Mouse (Mus musculus) kidney, embryonic 16.5 days (tissue): ENCODE data around the gene Dydc2. TPM values are rescaled to one million over a fixed set of nuclear protein-coding genes. Genes with fewer than 3 reads are reported as not detected.

Source experiments
- ATAC-seq: fragments of 200-750 bp; cut with Nextera tagmentation; 2 replicates; pipeline ENCODE4 v1.8.0; 2017; ENCODE audit warnings: moderate TSS enrichment; ENCODE audit not compliant: low FRiP score, low TSS enrichment
- H3K27ac ChIP-seq: fragments of 300-500 bp; sonication (generic); 2 replicates; pipeline ENCODE4 v1.5.1; 2014; ENCODE audit warnings: low read length
- H3K27me3 ChIP-seq: fragments of 300-500 bp; sonication (generic); 2 replicates; pipeline ENCODE4 v1.6.1; 2014; ENCODE audit warnings: low read length, control low read depth, mixed read lengths; ENCODE audit not compliant: insufficient read depth
- H3K36me3 ChIP-seq: fragments of 300-500 bp; sonication (generic); 2 replicates; pipeline ENCODE4 v1.6.1; 2014; ENCODE audit warnings: low read length, control low read depth, mixed read lengths; ENCODE audit not compliant: insufficient read depth
- H3K4me1 ChIP-seq: fragments of 300-500 bp; sonication (generic); 2 replicates; pipeline ENCODE4 v1.6.1; 2014; ENCODE audit warnings: low read length, control low read depth, mixed read lengths; ENCODE audit not compliant: insufficient read depth
- H3K4me2 ChIP-seq: fragments of 300-500 bp; sonication (generic); replicated peaks from 2 replicates; pipeline ENCODE4 v1.6.1; 2014; ENCODE audit warnings: low read depth, low read length
- H3K4me3 ChIP-seq: fragments of 300-500 bp; sonication (generic); 2 replicates; pipeline ENCODE4 v1.5.1; 2014; ENCODE audit warnings: mild to moderate bottlenecking, low read length
- H3K9ac ChIP-seq: fragments of 300-500 bp; sonication (generic); replicated peaks from 2 replicates; pipeline ENCODE4 v1.6.1; 2014; ENCODE audit warnings: low read length
- H3K9me3 ChIP-seq: fragments of 300-500 bp; sonication (generic); 2 replicates; pipeline ENCODE4 v1.6.1; 2016; ENCODE audit warnings: low read length, control low read depth
- WGBS: fragments of 180-500 bp; shearing (Covaris S2); extraction: QIAGEN DNeasy Blood & Tissue Kit; methylation state at CpG from one replicate; pipeline ENCODE4 v1.1.7; 2014; 5-methylcytosine and 5-hydroxymethylcytosine counted together
- polyA plus RNA-seq: library from polyadenylated mRNA; unstranded; fragments of >200 nt; fragmentation: Nextera tagmentation; extraction: Ambion mirVana; gene quantifications from 2 replicates; pipeline ENCODE4 v1.2.1, GENCODE M21; 2015

Gene Dydc2
- polyA plus RNA-seq, 1 experiment from 2014 or later: not detected

DNA sequence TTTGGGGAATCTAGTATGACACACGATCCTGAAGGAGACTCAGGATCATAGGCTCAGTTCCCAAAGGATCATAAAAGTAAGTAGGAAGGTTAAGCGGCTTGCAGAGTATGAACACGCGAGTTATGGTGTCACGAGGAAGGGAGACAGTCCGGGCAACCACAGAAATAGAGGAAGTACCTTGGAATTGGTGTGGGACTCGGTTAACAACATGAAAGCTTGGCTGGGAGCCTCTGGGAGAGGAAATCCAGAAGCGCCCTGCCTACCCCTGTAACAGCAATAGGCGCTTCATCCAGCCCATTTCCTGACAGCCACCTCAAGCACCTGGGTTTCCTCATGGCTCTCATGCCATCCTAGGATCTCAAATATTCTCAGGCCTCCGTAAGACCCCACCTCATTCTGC is 62.7 kb downstream of the Dydc2 start:
- ATAC-seq: no peak
- Histone ChIP-seq H3K27ac (peak overlapping the region; percentile 67), H3K4me2 (no peak overlapping the region)

DNA sequence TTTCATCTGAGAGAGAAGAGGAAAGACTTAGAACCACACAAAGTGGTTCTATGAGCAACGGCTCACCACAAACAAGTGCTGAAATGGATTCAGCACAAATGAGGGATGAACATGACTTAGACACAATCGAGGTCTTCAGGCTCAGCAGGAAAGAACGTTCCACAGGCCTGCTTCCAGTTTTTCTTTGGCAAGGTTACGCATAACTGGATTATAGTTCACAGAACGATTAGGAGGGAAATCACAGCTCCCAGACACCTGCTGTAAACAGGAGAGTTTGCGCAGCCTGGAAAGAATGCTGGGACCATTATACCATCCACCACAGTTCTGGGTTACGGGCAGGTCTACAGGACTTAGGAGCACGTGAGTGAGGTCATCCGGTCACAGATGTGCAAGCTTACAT is 63.3 kb downstream of the Dydc2 start:
- Histone ChIP-seq H3K9me3 (no peaks in the 10 kb centered on the region), H3K4me2 (no peak overlapping the region), H3K27me3 (no peaks in the 10 kb centered on the region), H3K9ac (no peak overlapping the region), H3K36me3 (peaks cover 6% of the 10 kb centered on the region; the same call in 1 of the 2 replicates), H3K4me1 (peaks cover 53% of the 10 kb centered on the region), H3K27ac (peak overlapping the region; percentile 59; the same call in 1 of the 2 replicates), H3K4me3 (no peak overlapping the region)
- no peak for ATAC-seq
- 77% methylated on average over 9 of the region's 9 CpGs for WGBS

More for the DNA sequence above, 62.7 kb downstream of the Dydc2 start:
- H3K27me3 ChIP-seq: no peaks in the 10 kb centered on the region
- H3K4me3 ChIP-seq: no peak overlapping the region
- H3K9me3 ChIP-seq: no peaks in the 10 kb centered on the region
- H3K4me1 ChIP-seq: peaks cover 56% of the 10 kb centered on the region
- 0 out of 2 replicates have a peak, but pooled peaks cover 2% of the 10 kb centered on the region for H3K36me3 ChIP-seq
- WGBS: 68% methylated on average over 10 of the region's 10 CpGs
- H3K9ac ChIP-seq: no peak overlapping the region

DNA sequence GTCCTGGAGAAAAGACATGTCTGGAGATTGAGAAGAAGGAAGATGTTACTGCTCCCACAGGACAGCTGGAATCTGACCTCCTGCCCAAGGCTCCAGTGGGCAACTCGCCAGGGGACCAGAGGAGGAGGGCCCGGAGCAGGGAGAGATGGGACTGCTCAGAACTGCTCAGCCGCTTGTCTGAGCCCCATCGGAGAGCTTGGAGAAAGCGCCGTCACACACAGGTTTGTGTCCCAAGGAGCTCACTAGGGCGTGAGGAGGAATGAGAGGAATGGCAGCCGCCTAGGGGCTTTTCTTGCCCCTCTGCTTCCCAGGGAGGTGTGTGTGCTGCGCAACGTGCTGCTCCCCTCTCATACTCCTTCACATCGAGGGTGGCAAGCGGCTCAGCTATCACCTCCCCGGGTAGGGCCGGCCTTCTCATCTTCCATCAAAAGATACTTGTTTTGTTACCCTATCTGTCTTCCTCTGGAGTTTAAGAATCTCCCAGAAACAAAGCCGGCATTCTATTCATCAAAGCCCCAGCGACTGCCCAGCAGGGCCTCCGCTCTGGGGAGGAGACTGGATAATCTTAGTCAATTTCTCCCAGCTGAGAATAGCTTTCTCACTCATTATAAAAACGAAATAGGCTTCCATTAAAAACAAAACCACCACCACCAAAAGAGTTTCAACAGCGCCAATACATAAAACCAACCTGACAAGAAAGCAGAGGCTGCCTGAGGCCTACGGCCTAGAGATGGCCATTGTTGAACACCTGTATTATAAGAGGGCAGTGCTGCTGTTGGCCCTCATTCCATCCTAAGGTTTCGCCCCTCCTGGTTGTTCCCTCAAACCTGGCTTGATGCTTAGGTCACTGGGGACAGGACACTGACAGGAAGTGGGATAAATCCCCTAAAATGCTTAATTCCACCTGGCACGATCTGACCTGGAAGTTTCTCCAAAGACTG is 64.5 kb downstream of the Dydc2 start:
- Histone ChIP-seq H3K9me3 (no peaks in the 10 kb centered on the region), H3K4me2 (peak overlapping the region; percentile 45), H3K9ac (peak overlapping the region; percentile 54), H3K27ac (peak overlapping the region; percentile 89), H3K4me3 (peak overlapping the region; percentile 32), H3K27me3 (no peaks in the 10 kb centered on the region), H3K4me1 (peaks cover 53% of the 10 kb centered on the region), H3K36me3 (peaks cover 6% of the 10 kb centered on the region; the same call in 1 of the 2 replicates)
- WGBS: 26% methylated on average over 22 of the region's 22 CpGs
- ATAC-seq: 0 out of 2 replicates have a peak, but pooled peaks have one; percentile 23

DNA sequence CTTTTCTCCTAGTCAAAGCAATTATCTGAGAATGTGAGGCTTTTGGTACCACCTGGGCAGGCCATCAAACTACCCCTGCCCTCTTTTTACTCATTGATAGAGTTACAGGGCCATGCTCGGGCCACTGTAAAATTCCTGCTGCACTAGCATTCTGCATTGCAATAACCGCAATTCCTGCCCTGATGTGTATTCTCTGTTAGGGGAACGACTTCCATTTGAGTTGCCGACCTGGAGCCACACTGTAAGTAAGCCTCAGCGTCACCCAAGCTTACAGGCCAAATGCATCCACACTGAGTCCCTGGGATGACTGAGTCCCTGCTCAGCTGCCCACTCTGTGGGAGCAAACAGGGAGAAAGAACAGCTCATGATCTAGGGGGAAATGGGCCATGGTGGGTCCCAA is 67.4 kb downstream of the Dydc2 start:
- Histone ChIP-seq H3K9ac (no peak overlapping the region), H3K36me3 (peaks cover 25% of the 10 kb centered on the region), H3K9me3 (no peaks in the 10 kb centered on the region), H3K4me1 (peaks cover 31% of the 10 kb centered on the region), H3K4me3 (no peak overlapping the region), H3K27me3 (no peaks in the 10 kb centered on the region), H3K4me2 (no peak overlapping the region), H3K27ac (no peak overlapping the region)
- 78% methylated on average over 5 of the region's 5 CpGs for WGBS
- no peak for ATAC-seq

DNA sequence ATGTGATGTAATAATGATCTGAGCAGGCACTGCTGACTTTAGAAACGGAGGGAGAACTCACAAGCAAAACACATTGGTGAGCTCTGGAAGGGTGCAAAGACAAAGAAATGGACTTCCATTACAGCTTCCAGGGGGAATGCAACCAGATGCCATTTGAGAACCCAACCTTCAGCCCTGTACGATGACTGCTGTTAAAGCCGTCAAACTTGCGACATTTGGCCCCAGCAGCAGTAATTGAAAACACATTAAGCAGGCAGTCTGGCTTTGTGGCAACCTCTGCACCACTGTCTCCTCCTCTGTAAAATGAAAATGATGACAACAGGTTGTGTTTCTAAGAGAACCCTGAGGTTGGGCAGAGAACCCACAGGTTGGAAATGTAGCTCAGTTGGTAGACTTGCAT is 68.2 kb downstream of the Dydc2 start:
- H3K4me3 ChIP-seq: no peak overlapping the region
- WGBS: 48% methylated on average over 4 of the region's 4 CpGs
- no peaks in the 10 kb centered on the region for H3K27me3 ChIP-seq
- H3K4me1 ChIP-seq: peaks cover 24% of the 10 kb centered on the region
- H3K4me2 ChIP-seq: no peak overlapping the region
- no peak overlapping the region for H3K27ac ChIP-seq
- no peak overlapping the region for H3K9ac ChIP-seq
- no peak for ATAC-seq
- no peaks in the 10 kb centered on the region for H3K9me3 ChIP-seq
- H3K36me3 ChIP-seq: peaks cover 27% of the 10 kb centered on the region

DNA sequence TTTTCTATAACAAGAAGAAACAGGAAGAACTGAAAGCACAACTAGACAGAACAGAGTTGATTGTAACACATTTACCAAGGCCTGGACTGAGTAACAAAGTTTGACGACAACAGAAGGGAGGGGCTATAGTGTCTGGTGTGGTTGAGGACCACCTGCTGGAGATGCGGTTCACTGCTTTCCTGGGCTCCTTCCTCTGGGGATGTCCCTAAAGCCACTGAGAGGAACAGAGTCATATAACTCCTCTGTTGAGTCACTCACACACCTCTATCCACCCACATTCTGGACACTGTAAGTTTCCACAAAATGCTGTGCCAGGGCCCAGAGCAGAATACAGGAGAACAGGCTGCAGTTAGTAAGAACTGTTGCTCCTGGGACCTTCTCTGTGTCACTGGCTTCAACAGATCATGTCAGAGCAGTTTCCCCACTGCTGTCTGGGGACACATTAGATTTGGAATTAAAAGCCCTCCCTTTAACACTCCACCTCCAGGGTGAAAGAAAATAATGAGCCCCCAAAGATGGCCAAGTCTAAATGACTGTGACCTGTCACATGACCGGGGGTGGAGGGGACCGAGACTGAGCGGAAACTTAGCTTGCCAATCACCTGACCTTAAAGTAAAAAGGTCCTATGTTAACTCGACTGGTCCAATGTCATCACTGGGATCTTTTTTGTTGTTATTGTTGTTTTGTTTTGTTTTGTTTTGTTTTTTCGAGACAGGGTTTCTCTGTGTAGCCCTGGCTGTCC is 68.9 kb downstream of the Dydc2 start:
- Histone ChIP-seq H3K9ac (no peak overlapping the region), H3K9me3 (no peaks in the 10 kb centered on the region), H3K4me1 (peaks cover 20% of the 10 kb centered on the region), H3K4me3 (no peak overlapping the region), H3K27me3 (no peaks in the 10 kb centered on the region), H3K36me3 (peaks cover 27% of the 10 kb centered on the region), H3K27ac (peak overlapping the region; percentile 38; the same call in 1 of the 2 replicates), H3K4me2 (no peak overlapping the region)
- ATAC-seq: peak; percentile 47; the same call in 1 of the 2 replicates
- 60% methylated on average over 7 of the region's 7 CpGs for WGBS

Other genes starting within 250 kb of the Dydc2 start
- gene Sh2d4b, start 175.9 kb downstream of the Dydc2 start, polyA plus RNA-seq: 0.81 and 0.99 TPM in 2 replicates
- 138 and 144 TPM in 2 replicates for gene Tspan14, start 102.4 kb downstream of the Dydc2 start, polyA plus RNA-seq
- 109 and 111 TPM in 2 replicates for gene Fam213a, start 55.4 kb downstream of the Dydc2 start, polyA plus RNA-seq
- not detected in 2 replicates for gene Dydc1, start 3.7 kb upstream of the Dydc2 start, polyA plus RNA-seq
- gene Mat1a, start 35.8 kb upstream of the Dydc2 start, polyA plus RNA-seq: 0.36 and 0.54 TPM in 2 replicates
- gene Sftpa1, start 62.6 kb upstream of the Dydc2 start, polyA plus RNA-seq: 3.9 TPM in 1 of 2 replicates, not detected in the other
- 0.19 TPM in 1 of 2 replicates, not detected in the other for gene Mbl1, start 82.2 kb upstream of the Dydc2 start, polyA plus RNA-seq
- 0.16 and 0.45 TPM in 2 replicates for gene Sftpd, start 115.9 kb upstream of the Dydc2 start, polyA plus RNA-seq
- not detected in 2 replicates for gene Gm2832, start 209.6 kb upstream of the Dydc2 start, polyA plus RNA-seq